Mouse (Mus musculus) left cerebral cortex, postnatal 4 days (tissue): Measurements from ENCODE around the gene Nup155. TPM values are rescaled to one million over a fixed set of nuclear protein-coding genes. Genes with fewer than 3 reads are reported as not detected.
"Not testable (repeated sequence)": the region's sequence is repeated elsewhere in the genome, so short reads cannot be mapped to it uniquely, and the experiment has no call there.

Source experiments
- DNase-seq: peaks from one replicate; pipeline ENCODE4 v3.0.0-alpha.2; 2022
- intact Hi-C: fragments of 180-260 bp; cut with DNase I; formaldehyde crosslinking; loops from one replicate; pipeline ENCODE4 v1.15.1; 2025
- total RNA-seq, 2 experiments: library from RNA; stranded (reverse); gene quantifications; 2 replicates each; pipeline ENCODE4 v1.2.3; 2021

Nup155 gene
- total RNA-seq = 10 to 100 TPM; 32.7 to 34.2 TPM

GRCm38 (mm10) chr15:8108966-8109743 lies at the start of gene Nup155:
Gene Nup155, plus strand, starts transcription at chr15:8109273.
- intact Hi-C loops = no loop called here

GRCm38 (mm10) chr15:8065221-8065620 lies 43.9 kb upstream of the Nup155 start:
- DNase-seq = no peak
- intact Hi-C loops = loop anchor here (10.0 kb wide), 2 partner anchors 250 to 610 kb away; partner anchors contain the start of gene Gdnf

More at GRCm38 (mm10) chr15:8108966-8109743, at the start of gene Nup155:
- DNase-seq = peak; percentile 92

GRCm38 (mm10) chr15:8073159-8073558 lies 35.9 kb upstream of the Nup155 start:
- DNase-seq, intact Hi-C loops: not testable (repeated sequence)

- intact Hi-C loops = no loop called here
- no peak for DNase-seq
These were observed 26.9 kb upstream of the Nup155 start for GRCm38 (mm10) chr15:8082139-8082538.

GRCm38 (mm10) chr15:8087293-8087692 lies 21.8 kb upstream of the Nup155 start:
- no peak for DNase-seq
- intact Hi-C loops = no loop called here

DNA sequence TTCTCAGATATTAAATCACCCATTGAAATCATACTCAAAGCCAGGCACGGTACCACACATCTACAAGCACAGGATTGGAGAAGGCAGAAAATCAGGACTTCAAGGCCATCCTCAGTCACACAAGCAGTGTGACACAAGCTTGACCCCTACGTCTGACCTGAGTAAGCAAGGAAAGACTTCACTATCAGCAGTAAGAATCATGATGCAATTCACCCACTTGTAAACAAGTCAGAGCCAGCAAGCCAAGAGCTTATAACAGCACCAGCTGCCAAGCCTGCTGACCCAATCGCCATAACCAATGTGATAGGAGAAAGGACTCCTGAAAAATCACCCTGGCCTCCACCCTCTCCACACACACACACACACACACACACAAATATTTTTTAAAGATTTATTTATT lies 20.4 kb upstream of the Nup155 start:
- intact Hi-C loops = no loop called here
- no peak for DNase-seq

GRCm38 (mm10) chr15:8090685-8091084 lies 18.4 kb upstream of the Nup155 start:
- DNase-seq = no peak
- intact Hi-C loops = no loop called here

DNA sequence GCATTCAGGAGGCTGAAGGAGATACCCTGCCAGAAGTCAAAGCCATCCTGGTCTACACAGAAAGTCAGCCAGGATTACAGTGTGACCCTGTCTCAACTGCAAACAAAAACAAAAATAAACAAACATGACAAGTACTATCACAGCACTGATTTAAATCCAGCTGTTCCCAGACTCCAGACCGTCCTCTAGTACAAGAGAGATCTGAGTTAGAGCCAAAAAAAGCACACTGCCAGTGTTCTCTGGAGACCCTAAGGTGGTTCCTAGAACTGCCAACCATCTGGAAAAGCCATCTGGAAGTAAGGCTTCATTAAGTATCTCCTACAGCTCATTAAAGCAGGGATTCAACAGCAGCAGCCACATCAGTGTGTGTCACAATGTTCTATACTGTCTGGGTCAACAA lies 16.4 kb upstream of the Nup155 start:
- intact Hi-C loops, DNase-seq: not testable (repeated sequence)

DNA sequence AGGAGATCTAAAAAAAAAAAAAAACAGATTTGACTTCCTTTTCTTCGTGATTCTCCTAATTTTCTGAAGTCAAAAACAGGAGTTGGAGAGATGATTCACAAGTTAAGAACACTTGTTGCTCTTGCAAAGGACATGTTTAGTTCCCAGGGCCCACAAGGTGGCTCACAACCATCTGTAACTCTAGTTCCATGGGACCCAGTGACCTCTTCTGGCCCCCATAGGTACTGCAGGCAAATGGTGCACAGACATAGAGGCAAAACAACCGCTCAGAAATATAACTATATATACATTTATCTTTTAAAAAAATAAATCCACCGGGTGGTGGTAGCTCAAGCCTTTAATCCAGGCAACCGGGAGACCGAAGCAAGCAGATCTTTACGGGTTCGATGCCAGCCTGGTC lies 11.2 kb upstream of the Nup155 start:
- DNase-seq = peak; percentile 61

GRCm38 (mm10) chr15:8098774-8099749 lies 10.0 kb upstream of the Nup155 start, which contains the start of gene Wdr70:
Gene Wdr70, minus strand, starts transcription at chr15:8099209.
- intact Hi-C loops = no loop called here
- peak; percentile 97 for DNase-seq

More for the DNA sequence above, 11.2 kb upstream of the Nup155 start:
- intact Hi-C loops = no loop called here

GRCm38 (mm10) chr15:8101975-8102542 lies 7.0 kb upstream of the Nup155 start:
- not testable (repeated sequence) for DNase-seq

DNA sequence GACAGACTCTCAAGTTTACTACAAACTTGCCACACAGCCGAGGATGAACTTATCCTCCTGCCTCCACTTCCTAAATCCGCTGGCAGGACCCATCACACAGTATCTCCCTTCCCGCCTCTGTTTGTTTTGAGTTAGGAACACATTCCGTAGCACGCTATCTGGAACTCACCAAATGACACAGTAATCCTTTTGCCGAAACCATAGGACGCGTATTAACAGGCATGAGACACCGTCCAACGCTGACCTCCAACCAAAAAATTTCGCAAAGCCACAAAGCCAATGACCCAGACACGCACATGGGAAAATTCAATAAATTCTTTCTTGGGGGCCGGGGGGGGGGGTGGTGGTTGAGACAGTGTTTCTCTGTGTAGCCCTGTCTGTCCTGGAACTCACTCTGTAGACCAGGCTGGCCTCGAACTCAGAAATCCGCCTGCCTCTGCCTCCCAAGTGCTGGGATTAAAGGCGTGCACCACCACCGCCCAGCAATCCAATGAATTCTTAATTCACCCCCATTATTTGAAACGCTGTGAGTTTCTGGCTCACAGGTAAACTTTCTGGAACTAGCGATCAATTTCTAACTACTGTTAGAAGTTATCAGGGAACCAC lies 610 bp upstream of the Nup155 start:
- intact Hi-C loops = no loop called here
- DNase-seq = no peak

More at GRCm38 (mm10) chr15:8101975-8102542, 7.0 kb upstream of the Nup155 start:
- intact Hi-C loops = not testable (repeated sequence)

DNA sequence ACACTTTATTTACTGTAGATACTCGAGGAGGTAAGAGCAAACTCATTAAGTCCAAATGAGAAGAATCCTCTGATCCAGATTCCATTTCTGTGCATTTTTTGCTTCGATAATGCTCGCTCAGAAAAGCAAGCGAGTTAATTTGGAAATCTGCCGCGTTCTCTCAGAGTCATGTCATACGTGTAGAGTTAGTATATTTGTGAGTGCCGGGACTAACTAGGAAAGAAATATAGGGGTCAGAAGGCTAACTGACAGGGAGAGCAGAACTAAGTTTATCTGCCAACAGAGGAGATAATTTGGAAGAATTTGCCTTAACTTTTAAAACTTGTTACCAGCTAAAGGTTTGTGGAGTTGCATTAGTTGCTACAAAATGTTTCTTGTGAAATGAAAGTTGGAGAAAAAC lies 709 bp downstream of the Nup155 start:
- intact Hi-C loops = no loop called here
- no peak for DNase-seq

- intact Hi-C loops = no loop called here
- no peak for DNase-seq
These were observed 20.2 kb downstream of the Nup155 start for GRCm38 (mm10) chr15:8129281-8129680.

DNA sequence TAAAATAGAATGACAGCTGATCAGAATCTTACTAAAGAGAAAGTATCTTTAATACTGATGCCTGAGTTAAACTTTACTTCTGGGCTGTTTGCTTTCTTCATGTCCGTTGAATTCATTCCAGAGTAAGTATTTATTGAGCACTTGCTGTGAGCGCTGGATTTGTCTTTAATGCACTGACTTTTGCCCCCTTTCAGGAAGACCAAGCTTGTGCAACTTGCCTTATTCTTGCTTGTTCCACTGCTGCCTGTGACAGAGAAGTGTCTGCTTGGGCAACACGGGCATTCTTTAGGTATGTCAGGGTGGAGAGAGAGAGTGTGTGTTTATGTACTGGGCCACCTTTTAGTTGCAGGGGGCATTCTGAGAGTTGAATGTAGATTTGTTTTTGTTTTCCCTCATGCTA lies 22.2 kb downstream of the Nup155 start:
- DNase-seq = no peak
- intact Hi-C loops = loop anchor here (10.0 kb wide), 2 partner anchors 64 to 174 kb away; no protein-coding TSS in a partner anchor

GRCm38 (mm10) chr15:8131761-8132160 lies 22.7 kb downstream of the Nup155 start:
- intact Hi-C loops = loop anchor here (10.0 kb wide), 2 partner anchors 63 to 173 kb away; no protein-coding TSS in a partner anchor
- DNase-seq = no peak

DNA sequence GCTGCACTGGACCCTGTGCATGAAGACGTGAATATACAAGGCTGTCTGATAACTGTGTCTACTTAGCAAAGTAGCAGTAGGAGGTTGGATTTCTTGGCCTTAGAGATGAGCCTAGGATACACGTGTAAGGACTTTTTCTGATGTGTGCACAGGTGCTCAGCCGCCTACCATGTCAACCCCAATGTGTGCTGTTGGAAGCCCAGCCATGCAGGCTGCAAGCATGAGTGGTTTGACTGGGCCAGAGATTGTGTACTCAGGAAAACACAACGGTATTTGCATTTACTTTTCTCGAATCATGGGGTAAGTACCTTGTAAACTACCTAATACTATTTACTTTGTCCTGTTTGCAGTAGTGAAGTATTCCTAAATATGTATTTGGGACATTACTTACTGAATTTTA lies 26.5 kb downstream of the Nup155 start:
- intact Hi-C loops = loop anchor here (10.0 kb wide), 2 partner anchors 59 to 169 kb away; no protein-coding TSS in a partner anchor
- DNase-seq = no peak

DNA sequence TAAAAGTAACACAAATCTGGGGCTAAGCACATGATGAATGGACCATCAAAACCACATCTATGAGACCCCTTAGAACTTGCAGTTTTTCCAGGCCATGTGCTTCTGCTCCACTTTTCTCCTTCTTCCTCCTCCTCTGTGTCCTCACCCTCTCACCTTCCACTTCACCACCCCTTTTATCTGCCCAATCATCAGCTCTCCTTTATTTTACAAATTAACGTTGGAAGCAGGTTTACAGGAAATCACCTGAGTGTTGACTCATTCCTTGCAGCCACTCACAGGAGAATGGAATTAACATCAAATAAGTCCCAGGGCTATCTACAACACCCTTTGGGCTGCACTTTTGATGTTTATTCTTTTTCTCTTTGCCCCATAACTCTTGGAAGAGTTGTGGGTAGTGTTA lies 52.8 kb downstream of the Nup155 start:
- intact Hi-C loops = no loop called here
- DNase-seq = no peak

DNA sequence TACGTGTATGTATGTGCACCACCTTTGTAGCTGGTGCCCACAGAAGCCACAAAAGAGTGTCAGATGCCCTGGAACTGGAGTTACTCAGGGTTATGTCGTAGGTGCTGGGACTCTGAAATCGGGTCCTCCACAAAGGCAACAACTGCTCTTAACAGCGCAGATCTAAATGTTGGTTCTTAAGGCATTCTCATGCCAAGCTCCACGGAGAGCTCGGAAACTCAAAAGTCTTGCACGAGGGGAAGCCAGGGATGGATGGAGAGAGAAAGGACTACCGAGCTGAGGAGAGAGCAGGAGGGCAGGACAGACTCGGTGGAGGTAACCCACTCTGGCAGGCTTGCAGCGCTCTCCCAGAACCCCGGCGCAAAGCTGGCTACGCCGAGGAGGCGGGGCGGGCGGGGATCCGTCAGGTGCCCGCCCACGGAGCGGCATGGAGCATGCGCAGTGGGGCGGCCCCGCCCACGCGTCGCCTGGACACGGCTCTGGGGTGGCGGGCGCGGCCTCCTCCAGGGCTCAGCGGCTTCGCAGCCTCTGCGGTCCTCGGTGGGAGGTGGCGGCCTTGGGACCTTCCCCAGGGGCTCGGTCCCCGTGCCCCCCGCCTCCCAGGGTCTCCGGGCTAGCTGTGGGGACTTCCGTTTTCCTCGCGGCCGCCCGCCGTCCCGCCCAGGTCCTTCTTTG lies 59.7 kb downstream of the Nup155 start, which contains the start of gene Cplane1:
Gene Cplane1, plus strand, starts transcription at position 516 of the 675 bp plus-strand sequence.
- intact Hi-C loops = no loop called here
- DNase-seq = peak; percentile 95
